Mouse (Mus musculus) spleen, postnatal 4 days (tissue): ENCODE data around the gene Grn.

ENCODE experiments used
- DNase-seq, 2 experiments: peaks; one replicate each; pipeline ENCODE4 v3.0.0; 2022; ENCODE audit warnings: low spot score in 2 of 2

The Grn gene

DNA sequence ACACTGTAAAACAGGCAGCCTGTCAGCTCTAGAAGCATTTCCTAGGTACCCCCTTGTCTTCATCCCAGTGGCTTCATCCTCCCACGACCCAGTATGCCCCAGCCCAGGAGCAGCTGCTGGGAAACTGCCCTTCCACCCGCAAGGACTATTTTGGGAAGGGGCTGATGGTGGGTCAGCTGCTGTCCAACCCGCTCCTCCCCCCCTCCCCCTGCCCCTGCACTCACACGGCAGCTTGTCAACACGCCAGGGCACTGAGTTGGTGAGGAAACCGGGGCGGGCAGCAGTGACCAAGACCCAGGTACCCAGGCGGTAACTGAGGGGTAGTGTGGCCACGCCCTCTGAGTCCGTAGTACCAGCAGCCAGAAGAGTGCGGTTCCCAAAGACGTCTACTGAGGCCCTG, 13.6 kb downstream of the Grn start:
- no peak for DNase-seq

DNA sequence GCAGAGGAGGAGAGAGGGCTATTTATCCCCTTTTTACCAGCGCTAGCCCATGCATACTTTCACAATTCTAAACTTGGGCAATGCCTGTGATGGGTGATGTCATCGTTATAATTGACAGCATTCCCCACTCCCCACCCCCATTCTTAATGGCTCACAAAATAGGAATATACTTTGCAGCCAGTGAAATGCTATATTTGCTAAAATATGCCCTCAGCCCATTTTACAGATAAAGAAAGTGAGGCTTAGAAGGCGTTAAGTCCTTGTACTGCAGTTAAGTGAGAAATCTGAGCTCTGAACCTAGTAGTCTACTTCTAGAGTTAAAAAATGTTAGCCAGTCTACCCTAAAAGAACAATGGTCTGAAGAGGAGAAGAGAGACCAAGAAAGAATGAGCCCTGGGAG, 14.2 kb downstream of the Grn start:
- no peak for DNase-seq

DNA sequence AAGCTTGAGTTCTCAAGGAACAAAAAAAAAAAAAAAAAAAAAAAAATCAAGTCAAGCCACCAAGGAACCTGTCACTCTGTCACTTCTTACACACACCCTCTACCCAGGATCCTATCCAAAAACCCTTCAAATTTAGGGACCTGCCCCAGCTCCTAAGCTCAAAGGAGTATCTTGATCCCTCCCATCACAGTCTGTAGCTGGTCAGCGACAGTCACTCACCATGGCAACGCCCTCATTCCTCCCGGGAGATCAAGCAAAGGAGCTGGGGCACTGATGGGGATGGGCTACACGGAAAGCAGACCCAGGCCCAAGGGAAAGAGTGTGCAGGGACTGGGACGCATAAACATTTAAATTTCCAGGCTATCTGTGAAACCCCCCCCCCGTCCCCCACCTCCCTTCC, 14.7 kb downstream of the Grn start:
- no peak for DNase-seq

DNA sequence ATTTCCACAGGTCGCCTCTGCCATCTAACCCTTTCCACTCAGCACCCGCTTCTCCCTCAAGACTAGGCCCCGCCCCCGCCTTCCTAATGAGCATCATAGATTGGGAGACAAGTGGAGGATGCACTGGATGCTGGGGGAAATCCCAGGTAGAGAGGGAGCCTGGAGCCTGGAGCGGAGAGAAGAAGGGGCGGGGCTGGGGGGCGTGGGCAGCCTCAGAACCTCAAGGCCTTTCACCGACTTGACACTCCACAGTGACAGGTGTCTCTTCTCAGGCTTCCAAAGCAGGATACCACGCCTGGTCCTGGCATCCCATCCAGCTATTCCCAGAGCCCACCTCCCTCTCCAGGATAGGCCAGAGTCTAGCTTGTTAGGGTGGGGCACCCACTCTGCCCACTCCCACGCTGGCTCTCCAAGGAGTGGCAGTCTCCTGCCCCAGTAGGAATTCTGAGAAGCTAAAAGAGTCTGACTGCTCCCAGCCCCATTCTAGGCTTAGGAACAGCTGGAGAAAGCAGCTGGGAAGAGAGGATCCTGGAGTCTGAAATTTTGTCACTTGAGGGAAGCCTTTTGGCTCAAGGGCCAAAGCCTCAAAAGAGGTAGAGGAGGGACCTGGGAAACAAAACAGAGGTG, 15.3 kb downstream of the Grn start:
- DNase-seq: no peak

DNA sequence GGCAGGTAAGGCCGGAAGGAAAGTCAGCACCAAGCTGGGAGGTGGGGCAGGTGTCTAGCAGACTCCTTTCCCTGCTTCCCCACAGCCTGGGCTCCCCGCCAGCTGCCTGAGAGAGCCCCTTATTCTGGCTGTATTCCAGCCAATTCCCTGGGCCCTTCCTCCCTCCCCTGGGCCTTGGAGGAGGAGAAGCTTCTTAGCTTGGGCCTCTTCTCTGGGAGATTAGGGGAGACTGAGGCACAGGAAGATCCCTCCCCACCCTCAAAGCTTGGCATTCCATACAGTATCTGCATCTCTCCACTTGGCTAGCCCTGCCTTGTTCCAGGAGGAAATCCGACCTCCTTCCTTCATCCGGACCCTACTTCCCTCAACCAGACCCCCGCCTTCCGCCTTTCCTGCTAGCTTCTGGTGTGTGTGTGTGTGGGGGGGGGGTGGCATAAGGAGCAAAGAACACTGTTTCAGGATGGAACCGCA, 15.8 kb downstream of the Grn start:
- no peak for DNase-seq

DNA sequence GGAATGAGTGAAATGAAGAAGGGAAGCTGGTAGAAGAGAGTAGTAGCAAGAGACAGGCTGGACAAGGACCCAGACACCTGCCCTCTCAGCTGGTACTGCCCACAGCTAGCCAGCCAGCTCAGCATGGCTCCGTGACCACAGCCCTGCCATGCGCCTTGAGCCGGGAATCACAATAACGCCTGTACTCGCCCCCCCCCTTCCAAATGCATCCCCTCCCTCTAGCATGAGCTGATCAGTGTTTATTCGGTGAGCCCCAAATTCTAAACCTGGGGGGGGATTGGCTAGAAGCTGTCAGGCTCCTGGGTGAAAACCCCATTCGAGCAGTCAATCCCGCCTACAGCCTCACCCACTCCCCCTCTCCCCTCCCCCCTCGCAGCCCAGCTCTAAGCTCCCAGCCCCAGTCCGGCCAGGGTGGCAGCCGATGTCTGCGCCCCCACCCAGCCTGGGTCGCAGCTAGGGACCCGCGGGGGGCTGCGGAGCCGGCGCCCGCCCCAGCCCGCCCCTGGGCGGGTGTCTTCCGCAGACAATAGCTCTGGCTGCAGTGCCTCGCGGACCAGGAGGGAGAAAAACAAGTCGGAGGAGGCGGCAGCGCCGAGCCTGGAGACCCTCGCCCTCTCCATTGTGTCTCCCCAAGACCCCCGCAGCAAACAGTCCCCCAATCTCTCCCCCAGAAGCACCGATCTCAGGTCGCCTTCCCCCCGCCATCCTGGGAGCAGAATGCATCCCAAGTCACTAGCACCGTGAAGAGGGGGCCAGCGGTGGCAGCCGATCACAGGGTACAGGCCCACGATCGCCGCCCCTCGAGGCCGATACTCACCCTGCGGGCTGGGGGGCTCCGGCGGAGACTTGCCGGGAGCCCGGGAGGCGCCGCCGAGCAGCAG, 16.7 kb downstream of the Grn start:
- DNase-seq: no peak

DNA sequence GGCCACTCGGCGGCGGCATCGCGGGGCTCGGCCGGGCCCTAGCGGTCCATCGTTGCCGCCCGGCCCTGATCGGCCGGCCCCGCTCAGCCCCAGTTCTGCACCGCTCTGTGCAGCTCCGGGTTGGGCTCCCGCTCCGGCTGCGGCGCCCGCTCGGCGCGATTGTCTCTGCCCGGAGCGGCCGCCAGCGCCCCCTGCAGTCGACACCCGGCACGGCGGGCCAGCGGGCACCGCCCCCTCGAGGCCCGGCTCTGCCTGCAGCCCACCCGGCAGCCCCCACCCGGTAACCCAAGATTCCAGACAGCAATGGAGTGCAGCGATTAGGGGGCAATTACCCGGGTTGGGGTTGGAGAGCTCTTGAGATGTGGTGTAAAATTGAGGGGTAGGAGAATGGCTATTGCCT, 17.4 kb downstream of the Grn start, which contains the start of gene Fam171a2:
TSS of gene Fam171a2 (minus strand) at position 186 of the 400 bp plus-strand sequence.
- peak; percentile 57 to 88 for DNase-seq

DNA sequence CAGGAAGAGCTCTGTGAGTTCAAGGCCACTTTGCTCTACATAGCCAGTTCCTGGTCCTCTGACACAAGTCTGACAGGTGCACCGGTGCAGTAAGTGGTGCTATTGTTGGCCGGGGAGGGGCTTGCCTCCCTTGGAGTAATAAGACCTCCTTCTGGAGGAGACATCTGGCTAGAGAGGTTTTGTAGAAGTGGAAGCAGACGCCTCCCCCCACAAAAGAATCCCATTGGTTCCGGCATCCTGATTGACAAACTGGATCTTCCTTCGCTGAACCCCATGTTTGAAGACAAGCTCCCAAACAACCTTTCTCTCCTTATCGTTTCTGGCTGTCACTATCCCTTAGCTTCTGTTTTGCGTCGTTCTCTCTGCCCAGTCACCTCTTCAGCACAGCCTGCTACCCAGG, 18.2 kb downstream of the Grn start:
- DNase-seq: no peak

DNA sequence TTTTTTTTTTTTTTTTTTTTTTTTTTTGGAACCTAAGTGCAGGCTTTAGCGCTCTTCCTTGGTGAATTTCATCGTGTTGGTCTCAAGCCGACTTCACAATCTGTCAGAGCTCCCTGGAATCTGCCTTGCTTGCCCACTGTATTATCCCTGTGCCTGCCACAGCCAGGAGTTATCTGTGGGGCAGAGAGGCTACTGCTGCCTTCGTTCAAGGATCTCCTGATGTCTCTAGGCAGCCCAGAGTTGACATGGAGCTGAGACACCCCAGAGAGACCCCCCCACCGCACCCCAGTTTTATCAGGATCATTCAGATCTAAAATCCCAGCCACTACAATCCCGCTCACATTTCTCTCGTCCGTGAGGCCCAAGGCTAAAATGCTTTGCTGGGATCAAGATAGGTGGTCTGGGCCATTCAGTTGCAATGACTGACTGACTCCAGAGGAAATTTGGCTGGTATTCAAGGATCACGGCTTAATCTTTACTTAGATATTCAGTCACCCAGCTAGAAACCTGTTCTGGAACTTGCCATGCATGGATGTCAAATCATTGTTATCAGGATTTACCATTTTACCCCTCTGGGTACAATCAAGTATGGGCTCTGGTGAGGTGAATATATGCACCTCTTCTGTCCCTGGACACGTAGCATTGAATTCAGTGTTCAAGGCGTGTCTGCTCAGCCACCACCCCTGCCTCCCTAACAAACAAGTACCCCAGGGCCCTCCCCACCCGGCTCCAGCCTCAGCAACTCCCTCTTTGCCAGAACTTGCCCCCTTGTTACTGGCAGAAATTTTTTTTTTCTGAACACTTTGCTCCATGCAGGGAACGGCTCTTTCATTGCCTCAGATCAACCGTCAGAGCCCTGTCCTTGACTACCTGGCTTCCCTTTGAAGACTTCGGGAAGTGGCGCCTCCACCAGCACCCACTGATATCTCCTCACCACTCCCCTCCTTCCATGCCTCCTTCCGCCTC, 19.2 kb downstream of the Grn start:
- DNase-seq: no peak

DNA sequence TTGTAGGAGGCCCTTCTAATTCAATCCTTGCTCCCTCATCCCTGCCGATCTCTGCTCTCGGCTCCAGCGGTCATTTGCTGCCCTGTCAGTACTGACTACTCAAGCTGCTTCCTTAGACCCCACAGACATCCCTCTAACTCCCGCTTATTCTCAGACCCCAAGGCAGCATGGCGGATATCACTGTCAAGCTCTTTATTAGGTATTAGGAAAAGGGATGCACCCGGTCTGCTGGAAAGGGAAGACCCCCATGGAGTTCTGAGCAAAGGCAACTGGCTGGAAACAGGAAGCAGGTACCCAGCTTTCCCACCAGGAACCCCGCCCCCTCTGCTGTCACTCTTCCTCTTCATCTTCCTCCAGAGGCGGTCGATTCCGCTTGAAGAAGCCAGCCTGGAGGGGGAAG, 23.0 kb downstream of the Grn start:
- no peak for DNase-seq

DNA sequence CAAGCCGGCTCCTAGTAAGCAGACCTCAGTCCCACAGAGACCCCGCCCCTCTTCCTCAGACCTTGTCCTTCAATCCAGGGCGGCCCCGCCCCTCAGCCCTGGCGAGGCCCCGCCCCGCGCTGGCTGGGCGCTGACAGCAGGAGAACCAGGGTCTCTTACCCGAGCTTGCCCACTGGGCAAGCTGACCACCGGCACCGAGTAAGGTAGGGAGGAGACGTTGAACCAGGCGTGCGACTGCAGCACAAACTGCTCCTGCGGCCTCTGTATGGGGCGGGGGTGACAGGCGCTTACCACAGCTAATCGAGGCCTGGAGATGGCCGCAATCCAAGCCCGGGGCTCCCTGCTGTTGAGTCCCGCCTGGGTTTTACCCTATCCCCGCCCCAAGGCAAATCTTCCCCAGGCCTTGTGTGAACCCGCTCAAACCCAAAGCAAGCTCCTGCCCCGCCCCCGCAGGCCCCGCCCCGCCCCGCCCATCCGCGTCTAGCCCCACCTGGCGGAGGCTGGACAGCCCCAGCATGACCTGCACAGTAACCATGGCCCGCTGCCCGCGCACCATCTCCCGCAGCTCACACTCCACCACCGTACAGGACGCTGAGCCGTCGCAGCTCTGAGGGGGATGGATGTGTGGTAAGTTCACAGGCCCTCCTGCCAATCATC, 25.8 kb downstream of the Grn start:
- peak; percentile 51 to 75 for DNase-seq

DNA sequence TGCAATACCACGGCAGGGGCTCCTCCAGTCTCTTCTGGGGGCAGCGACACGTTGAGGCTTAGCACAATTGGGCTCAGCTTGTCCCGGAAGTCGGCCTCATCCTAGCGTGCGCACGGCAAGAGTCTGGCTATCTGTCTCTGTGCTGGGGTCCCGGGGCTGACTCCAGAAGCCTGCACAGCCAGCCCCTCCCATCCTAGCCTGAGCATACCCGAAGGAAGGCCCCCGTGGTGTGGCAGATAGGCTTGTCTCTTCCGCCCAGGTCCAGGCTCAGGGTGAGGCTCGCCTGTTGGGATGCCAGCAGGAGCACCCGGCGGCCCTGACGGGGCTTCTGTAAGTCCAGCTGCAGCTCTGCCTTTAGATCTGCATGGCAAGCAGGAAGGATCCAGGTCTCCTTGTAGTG, 30.4 kb downstream of the Grn start:
- DNase-seq: no peak

DNA sequence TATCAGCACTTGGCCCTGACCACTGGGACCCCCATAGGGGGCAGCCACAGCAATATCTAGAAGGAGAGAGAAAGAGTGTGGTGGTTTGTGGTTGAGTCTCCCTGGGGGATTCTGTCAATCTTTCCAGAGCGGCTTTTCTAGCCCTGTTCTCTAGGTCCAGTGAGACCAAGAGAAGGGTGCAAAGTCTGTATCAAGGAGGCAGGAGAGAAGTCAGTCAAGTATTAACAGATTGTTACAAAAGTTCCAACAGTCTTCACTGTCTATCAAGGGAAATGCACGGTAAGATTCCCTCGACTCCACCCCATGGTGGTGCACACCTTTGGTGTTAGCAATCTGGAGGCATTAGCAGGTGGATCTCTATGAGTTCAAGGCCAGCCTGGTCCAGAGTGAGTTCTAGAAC, 31.6 kb downstream of the Grn start:
- no peak for DNase-seq

DNA sequence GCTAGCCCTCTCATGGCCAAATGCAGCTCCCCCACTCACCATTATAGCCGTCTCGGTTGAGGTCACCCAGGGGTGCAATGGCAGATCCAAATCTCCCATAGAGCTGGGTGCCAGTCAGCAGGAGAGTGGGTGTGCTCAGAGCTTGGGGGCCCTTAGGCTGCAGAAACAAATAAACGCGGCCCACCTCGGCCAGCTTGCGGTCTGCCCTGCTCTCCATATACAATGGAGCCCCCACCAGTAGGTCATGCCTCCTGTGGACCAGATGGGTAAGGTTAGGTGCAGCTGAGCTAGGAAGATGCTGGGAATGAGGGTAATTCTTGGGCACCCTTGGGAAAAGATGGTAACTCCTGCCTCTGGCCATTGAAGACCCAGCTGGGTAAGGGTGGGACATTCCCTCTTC, 34.8 kb downstream of the Grn start:
- DNase-seq: no peak

DNA sequence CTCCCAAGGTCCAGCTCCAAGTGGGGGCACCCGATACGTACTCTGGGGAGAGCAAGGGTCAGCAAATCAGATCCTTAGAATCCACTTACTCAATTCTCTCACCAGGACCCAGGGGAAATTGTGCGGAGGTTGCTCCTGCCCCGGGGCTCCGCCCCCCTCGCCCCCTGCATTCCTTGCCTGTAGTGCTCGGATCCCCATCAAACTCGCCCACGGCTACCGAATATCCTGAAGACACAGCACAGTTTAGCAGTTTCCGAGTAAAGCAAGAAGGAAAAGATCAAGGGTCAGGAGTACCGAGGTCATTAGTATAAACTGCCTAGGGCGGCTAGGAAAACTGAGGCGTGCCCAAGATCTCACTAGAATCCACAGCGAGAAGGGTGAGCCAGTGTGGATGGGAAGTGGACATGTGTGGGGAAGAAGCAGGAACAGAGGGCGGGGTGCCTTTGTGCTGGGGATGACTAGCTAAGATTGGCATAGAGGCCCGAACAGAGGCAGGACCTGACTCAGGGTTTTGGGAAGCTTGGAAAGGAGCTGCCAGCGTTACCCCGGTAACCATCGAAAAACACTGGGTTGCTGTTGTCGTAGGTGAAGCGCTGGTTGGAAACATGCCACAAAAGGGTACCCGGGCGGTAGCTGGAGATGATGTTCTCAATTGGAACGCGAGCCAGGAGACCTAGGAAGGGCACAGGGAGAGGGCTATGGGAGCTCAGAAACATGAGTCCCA, 35.8 kb downstream of the Grn start:
- no peak for DNase-seq

DNA sequence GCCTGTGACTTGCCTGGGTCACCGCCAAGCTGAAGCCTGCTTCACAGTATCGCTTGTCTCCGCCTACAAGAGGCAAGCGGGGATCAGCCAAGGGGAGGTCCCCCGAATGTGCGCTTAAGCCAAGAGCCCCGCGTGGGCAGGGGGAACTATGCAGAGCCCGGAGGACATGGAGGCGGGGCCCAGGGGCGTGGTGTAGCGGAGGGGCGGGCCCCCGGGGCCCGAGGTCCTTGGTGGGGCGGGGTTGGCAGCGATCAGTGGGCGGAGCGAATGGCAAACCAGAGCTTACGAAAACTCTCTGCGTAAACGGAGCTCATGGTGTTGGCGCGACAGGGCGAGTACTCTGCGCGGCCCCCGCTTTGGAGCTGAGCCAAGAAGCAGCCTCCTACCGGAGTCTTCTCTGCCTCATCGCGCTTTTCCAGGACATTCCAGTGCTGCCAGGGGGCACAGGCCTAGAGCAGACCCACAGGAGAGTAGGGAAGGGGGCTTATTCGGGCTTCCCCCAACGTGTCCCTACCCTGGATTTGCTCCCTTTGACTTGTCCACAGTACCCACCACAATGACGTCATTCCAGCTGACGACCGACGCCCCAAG, 37.0 kb downstream of the Grn start:
- peak; percentile 94 to 96 for DNase-seq

DNA sequence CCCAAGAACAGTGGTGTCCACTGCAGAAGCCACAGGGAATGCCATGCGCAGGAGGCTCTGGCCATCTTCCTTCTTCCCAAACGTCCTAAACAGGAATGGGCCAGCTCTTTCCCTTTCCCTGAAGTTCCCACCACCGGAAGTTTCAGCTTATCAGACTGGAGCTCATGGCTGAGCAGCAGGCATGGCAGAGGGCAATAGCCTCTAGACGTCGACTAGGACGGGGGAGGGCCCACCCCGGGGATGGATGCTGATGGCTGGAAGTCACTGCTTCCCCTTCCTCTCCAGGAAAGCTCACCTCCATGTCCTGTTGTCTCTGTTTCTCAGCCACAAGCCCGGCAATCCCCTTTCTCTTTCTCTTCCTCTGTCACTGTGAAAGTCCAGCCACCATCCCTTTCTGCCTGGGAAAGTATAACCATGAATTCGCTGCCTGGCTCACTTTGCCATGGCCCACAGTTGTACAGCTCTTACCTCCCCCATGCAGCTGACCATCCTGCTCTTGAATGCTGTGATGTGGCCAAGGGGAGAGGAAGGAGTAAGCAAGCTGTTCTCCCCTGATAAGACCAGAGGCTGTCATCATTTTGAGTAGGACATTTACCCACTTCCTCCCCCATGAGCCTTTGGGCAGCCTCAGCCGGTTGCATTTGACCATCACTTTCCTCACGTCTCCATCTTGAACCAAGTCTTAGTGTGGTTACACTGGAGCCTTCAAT, 39.7 kb downstream of the Grn start, which contains the start of gene Itga2b:
TSS of gene Itga2b (minus strand) at position 475 of the 710 bp plus-strand sequence.
- DNase-seq: peak in 1 of 2 experiments; percentile 66

DNA sequence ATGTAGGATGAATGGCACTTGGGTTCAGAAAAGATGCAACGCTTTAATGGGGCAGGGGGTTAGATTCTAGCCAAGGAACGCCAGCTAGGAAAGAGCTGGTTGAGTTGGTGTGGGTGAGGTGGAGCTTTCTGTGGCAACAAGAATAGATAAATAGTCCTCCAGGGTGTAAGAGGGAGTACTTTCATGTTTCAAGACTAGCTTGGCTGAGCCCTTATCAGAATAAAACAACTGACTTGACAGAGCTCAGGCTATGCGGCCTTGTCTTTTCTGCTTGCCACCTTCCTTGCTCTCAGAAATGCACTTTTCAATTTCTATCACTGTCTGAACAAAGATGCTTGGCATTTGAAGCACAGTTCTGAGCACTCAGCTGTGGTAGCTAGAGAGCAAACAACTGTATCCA, 44.9 kb downstream of the Grn start:
- DNase-seq: no peak

DNA sequence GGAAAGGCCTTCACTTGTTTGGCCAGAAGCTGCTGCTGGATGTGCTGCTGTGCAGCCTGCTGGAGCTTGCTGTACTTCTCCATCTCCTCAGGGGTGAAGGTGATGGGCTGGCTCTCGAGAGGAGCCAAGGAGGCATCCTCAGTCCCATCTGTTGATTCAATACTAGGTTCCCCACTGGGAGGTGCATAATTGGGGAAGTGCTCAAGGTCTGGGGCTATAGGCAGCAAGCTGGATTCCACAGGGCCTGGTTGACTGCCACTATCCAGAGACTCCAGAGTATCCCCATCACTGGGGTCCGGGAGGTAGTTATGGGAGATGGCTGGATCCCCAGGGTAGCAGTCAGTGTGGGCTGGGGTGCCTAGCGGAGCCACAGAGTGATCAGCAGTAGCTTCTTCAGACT, 48.6 kb downstream of the Grn start:
- no peak for DNase-seq

DNA sequence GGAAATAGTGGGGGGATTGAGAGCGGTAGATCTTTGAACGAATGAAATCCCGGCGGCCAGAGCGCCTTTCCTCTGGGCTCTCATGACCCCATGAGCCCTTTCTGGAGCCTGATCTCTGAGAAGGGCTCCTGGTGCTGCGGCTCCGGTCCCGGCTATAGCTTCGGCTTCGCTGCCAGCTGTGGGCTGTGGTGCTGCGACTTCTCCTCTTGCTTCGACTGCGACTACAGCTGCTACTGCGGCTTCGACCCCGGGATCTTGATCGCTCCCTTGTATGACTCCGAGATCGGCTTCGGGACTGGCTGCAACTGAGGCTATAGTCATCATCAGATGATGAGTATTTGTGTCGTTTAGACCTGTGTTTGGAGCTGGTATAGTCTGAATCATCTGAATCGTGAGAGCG, 49.5 kb downstream of the Grn start:
- no peak for DNase-seq
